Mouse (Mus musculus): ENCODE measurements at regions not wholly inside any gene's neighbourhood (a gene's known extent, or its start where the extent isn't known, plus 50 kb on each side); places are given as distances from the start of the nearest gene placed in this dataset.
A peak's percentile ranks its signal among the peaks of the same experiment; 100 is the strongest.

DNA sequence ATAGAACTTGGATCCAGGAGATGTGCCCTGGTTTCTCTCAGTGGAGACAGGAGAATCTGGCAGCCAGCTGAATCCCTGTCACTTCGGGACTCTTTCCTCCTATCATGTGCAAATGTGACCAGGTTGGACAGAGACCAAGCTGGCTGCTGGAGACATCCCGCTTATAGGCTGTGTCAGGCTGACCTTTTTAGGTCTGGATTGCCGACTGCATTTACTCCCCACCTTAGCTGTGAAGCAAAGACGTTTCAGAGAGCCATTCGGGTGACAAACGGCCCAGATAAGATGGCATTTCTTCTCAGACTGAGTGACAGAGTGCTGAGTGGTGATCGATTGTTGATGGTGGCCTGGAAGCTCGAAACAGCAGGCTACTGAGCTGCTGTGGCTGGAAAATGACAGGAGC, 128.6 kb downstream of the Ifng start:
- Histone ChIP-seq H3K4me2 (replicated peaks; ENCODE audit: low read depth) (no peak overlapping the region), H3K27me3 (ENCODE audit: control insufficient read depth, insufficient read depth, low read length) (no peaks in the 10 kb centered on the region), H3K27ac (replicated peaks) (no peak overlapping the region), H3K9ac (ENCODE audit: low read length) (no peak overlapping the region), H3K36me3 (ENCODE audit: control insufficient read depth, insufficient read depth, low read length) (no peaks in the 10 kb centered on the region), H3K4me1 (replicated peaks; ENCODE audit: control insufficient read depth, insufficient read depth) (no peaks in the 10 kb centered on the region), H3K4me3 (ENCODE audit: low read depth, low read length) (no peak overlapping the region), H3K9me3 (ENCODE audit: control insufficient read depth, low read length) (no peaks in the 10 kb centered on the region)
- WGBS = 31% methylated on average over 8 of the region's 8 CpGs
- DNase-seq (ENCODE audit: low spot score) = no peak
- no peak for ATAC-seq (ENCODE audit: low FRiP score, low TSS enrichment)
- TF ChIP-seq CTCF (IDR thresholded peaks at IDR 0.05; ENCODE audit: low read depth) (no peak), EP300 (optimal IDR thresholded peaks at IDR 0.05) (no peak)

DNA sequence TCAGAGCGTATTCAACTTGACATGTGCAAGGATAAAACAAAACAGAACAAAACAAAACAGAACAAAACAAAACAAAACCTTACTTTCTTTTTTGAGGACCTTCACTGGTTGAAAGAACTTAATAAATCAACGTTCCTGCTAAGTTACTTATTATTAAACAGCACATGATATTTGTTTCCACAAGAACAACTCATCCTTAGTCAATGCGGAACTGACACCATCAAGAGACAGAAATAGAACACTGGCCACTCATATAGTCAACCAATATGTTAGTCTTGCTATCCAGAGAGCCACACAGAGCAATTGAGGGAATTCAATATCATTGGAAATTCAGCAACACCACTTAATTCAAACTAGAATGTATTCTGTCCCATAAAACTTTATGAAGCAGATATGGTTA, 132.4 kb downstream of the Ifng start:
- Histone ChIP-seq H3K9me3 (ENCODE audit: control insufficient read depth, low read length) (no peaks in the 10 kb centered on the region), H3K9ac (ENCODE audit: low read length) (no peak overlapping the region), H3K4me3 (ENCODE audit: low read depth, low read length) (no peak overlapping the region), H3K36me3 (ENCODE audit: control insufficient read depth, insufficient read depth, low read length) (no peaks in the 10 kb centered on the region), H3K27ac (replicated peaks) (no peak overlapping the region), H3K4me2 (replicated peaks; ENCODE audit: low read depth) (no peak overlapping the region), H3K27me3 (ENCODE audit: control insufficient read depth, insufficient read depth, low read length) (no peaks in the 10 kb centered on the region), H3K4me1 (replicated peaks; ENCODE audit: control insufficient read depth, insufficient read depth) (no peaks in the 10 kb centered on the region)
- WGBS = 72% methylated on average over 3 of the region's 3 CpGs
- DNase-seq (ENCODE audit: low spot score) (no peak), ATAC-seq (ENCODE audit: low FRiP score, low TSS enrichment) (no peak)
- no peak for TF ChIP-seq CTCF (IDR thresholded peaks at IDR 0.05; ENCODE audit: low read depth)
- TF ChIP-seq EP300 (optimal IDR thresholded peaks at IDR 0.05) = no peak

DNA sequence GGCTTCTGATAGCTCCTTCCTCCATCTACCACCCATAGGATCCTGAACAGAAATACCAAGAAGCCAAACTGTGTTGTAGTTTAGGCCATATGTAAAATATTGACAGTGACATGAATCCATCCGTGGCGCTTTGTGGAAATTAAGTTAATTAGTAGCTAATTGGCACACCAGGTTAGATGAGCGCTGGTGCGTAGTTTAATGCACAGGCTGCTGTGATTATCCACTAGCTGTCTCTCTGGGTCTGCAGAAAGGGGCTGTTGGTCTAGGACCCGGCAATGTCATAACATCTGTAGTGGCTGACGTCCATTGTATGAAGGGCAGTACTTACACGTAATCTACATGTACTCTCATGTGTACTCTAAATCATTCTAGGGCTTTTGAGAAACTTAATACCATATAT, 134.7 kb downstream of the Ifng start:
- no peak for TF ChIP-seq EP300 (optimal IDR thresholded peaks at IDR 0.05)
- TF ChIP-seq CTCF (IDR thresholded peaks at IDR 0.05; ENCODE audit: low read depth) = no peak
- Histone ChIP-seq H3K4me1 (replicated peaks; ENCODE audit: control insufficient read depth, insufficient read depth) (no peaks in the 10 kb centered on the region), H3K9ac (ENCODE audit: low read length) (no peak overlapping the region), H3K9me3 (ENCODE audit: control insufficient read depth, low read length) (no peaks in the 10 kb centered on the region), H3K4me2 (replicated peaks; ENCODE audit: low read depth) (no peak overlapping the region), H3K27ac (replicated peaks) (no peak overlapping the region), H3K36me3 (ENCODE audit: control insufficient read depth, insufficient read depth, low read length) (no peaks in the 10 kb centered on the region), H3K4me3 (ENCODE audit: low read depth, low read length) (no peak overlapping the region), H3K27me3 (ENCODE audit: control insufficient read depth, insufficient read depth, low read length) (no peaks in the 10 kb centered on the region)
- no peak for DNase-seq (ENCODE audit: low spot score)
- WGBS = 87% methylated on average over 7 of the region's 7 CpGs
- ATAC-seq (ENCODE audit: low FRiP score, low TSS enrichment) = no peak

DNA sequence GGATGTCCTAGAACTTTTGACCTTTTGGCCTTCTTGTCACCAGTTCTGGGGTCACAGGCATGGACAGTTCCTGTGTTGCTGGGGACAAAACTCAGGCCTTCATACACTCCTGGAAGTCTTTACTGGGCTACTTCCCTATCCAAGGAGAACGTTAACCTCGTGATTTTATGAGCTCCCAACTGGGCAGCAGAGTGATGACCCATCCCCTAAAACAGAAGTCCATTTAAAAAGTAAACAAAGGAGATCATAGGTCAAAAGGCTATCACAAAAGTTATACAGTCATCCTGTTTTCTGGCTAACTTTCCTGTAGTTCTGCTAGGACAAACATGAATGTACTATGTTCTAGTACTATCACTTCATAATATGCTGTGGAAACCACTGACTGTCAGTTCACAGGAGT, 140.5 kb downstream of the Ifng start:
- ATAC-seq (ENCODE audit: low FRiP score, low TSS enrichment) = no peak
- H3K36me3 ChIP-seq (ENCODE audit: control insufficient read depth, insufficient read depth, low read length) = no peaks in the 10 kb centered on the region
- H3K4me3 ChIP-seq (ENCODE audit: low read depth, low read length) = no peak overlapping the region
- DNase-seq (ENCODE audit: low spot score) = no peak
- no peaks in the 10 kb centered on the region for H3K4me1 ChIP-seq (replicated peaks; ENCODE audit: control insufficient read depth, insufficient read depth)
- H3K9me3 ChIP-seq (ENCODE audit: control insufficient read depth, low read length) = no peaks in the 10 kb centered on the region
- H3K4me2 ChIP-seq (replicated peaks; ENCODE audit: low read depth) = no peak overlapping the region
- H3K27me3 ChIP-seq (ENCODE audit: control insufficient read depth, insufficient read depth, low read length) = no peaks in the 10 kb centered on the region
- 26% methylated on average over 2 of the region's 2 CpGs for WGBS
- TF ChIP-seq EP300 (optimal IDR thresholded peaks at IDR 0.05) (no peak), CTCF (IDR thresholded peaks at IDR 0.05; ENCODE audit: low read depth) (no peak)
- no peak overlapping the region for H3K9ac ChIP-seq (ENCODE audit: low read length)
- H3K27ac ChIP-seq (replicated peaks) = no peak overlapping the region

DNA sequence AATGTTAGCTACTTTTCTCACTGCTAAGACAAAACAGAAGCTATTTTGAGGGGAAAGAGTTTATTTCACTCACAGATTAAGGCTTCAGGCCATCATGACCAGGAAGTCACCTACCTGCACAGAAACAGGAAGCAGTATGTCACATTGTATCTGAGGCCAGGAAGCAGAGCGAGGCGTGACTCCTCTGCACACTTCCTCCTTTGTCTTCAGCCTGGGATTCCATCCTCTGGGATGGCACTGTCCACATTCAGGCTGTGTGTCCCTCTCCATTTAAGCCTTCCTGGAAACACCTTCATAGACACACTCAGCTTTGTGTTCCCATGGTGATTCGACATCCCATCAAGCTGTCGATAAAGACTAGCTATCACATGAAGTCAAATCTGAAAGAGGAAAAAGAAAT, 145.0 kb downstream of the Ifng start:
- H3K36me3 ChIP-seq (ENCODE audit: control insufficient read depth, insufficient read depth, low read length) = no peaks in the 10 kb centered on the region
- no peaks in the 10 kb centered on the region for H3K9me3 ChIP-seq (ENCODE audit: control insufficient read depth, low read length)
- no peak overlapping the region for H3K27ac ChIP-seq (replicated peaks)
- WGBS = 78% methylated on average over 4 of the region's 4 CpGs
- H3K9ac ChIP-seq (ENCODE audit: low read length) = no peak overlapping the region
- H3K4me2 ChIP-seq (replicated peaks; ENCODE audit: low read depth) = no peak overlapping the region
- no peaks in the 10 kb centered on the region for H3K27me3 ChIP-seq (ENCODE audit: control insufficient read depth, insufficient read depth, low read length)
- H3K4me3 ChIP-seq (ENCODE audit: low read depth, low read length) = no peak overlapping the region
- TF ChIP-seq CTCF (IDR thresholded peaks at IDR 0.05; ENCODE audit: low read depth) (no peak), EP300 (optimal IDR thresholded peaks at IDR 0.05) (no peak)
- no peaks in the 10 kb centered on the region for H3K4me1 ChIP-seq (replicated peaks; ENCODE audit: control insufficient read depth, insufficient read depth)
- DNase-seq (ENCODE audit: low spot score) (no peak), ATAC-seq (ENCODE audit: low FRiP score, low TSS enrichment) (no peak)

DNA sequence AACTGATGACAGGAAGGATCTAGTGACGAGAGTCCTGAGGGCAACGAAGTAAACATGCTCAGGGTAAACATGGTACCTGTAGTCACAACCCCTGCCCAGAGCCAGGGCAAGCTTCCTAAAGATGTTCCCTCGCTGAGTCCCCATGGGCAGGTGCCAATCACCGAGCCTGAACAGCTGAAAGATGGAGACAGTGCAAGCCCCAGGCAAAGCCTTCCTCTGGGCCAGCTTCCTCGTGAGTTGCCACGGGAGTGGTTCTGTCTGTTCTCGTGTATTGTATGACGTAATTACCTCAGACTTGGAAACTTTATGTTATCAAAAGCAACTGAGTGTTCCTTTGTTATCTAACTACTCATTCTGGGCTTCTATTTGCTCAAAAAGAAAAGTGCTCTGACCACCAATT, 147.4 kb downstream of the Ifng start:
- Histone ChIP-seq H3K4me1 (replicated peaks; ENCODE audit: control insufficient read depth, insufficient read depth) (no peaks in the 10 kb centered on the region), H3K36me3 (ENCODE audit: control insufficient read depth, insufficient read depth, low read length) (no peaks in the 10 kb centered on the region), H3K27ac (replicated peaks) (no peak overlapping the region), H3K27me3 (ENCODE audit: control insufficient read depth, insufficient read depth, low read length) (no peaks in the 10 kb centered on the region), H3K9ac (ENCODE audit: low read length) (no peak overlapping the region), H3K4me3 (ENCODE audit: low read depth, low read length) (no peak overlapping the region), H3K9me3 (ENCODE audit: control insufficient read depth, low read length) (no peaks in the 10 kb centered on the region), H3K4me2 (replicated peaks; ENCODE audit: low read depth) (no peak overlapping the region)
- DNase-seq (ENCODE audit: low spot score) (no peak), ATAC-seq (ENCODE audit: low FRiP score, low TSS enrichment) (peak; percentile 57; the same call in 1 of the 2 replicates)
- WGBS = 37% methylated on average over 8 of the region's 8 CpGs
- TF ChIP-seq EP300 (optimal IDR thresholded peaks at IDR 0.05) (no peak), CTCF (IDR thresholded peaks at IDR 0.05; ENCODE audit: low read depth) (no peak)

All from stomach, postnatal 0 days (tissue).